Mouse (Mus musculus) lung, postnatal 14 days (tissue): ENCODE results near the gene Serpinb9.
"Not testable (repeated sequence)": the region's sequence is repeated elsewhere in the genome, so short reads cannot be mapped to it uniquely, and the experiment has no call there.

Experiments
- DNase-seq: peaks from one replicate; pipeline ENCODE4 v3.0.0; 2021

Gene Serpinb9

GRCm38 (mm10) chr13:33003523-33004413, 718 bp downstream of the Serpinb9 start:
- no peak for DNase-seq

- DNase-seq = peak; percentile 90
Observed at GRCm38 (mm10) chr13:33004414-33005105, 1.5 kb downstream of the Serpinb9 start.

- DNase-seq = peak; percentile 19
Observed at GRCm38 (mm10) chr13:33005501-33006075, 2.5 kb downstream of the Serpinb9 start.

- DNase-seq = no peak
Observed at GRCm38 (mm10) chr13:33006555-33006954, 3.5 kb downstream of the Serpinb9 start.

GRCm38 (mm10) chr13:33012395-33012794, 9.3 kb downstream of the Serpinb9 start:
- DNase-seq = peak; percentile 22

GRCm38 (mm10) chr13:33013271-33013670, 10.2 kb downstream of the Serpinb9 start:
- no peak for DNase-seq

GRCm38 (mm10) chr13:33022371-33022770, 19.3 kb downstream of the Serpinb9 start:
- DNase-seq = no peak

GRCm38 (mm10) chr13:33026427-33027057, 23.5 kb downstream of the Serpinb9 start:
- DNase-seq = no peak

GRCm38 (mm10) chr13:33027244-33027643, 24.2 kb downstream of the Serpinb9 start, which contains the start of gene Serpinb9b:
Gene Serpinb9b, plus strand, starts transcription at chr13:33027416.
- DNase-seq = no peak

- DNase-seq = no peak
Observed at GRCm38 (mm10) chr13:33028146-33028545, 25.1 kb downstream of the Serpinb9 start.

- DNase-seq = no peak
Observed at GRCm38 (mm10) chr13:33028550-33028949, 25.5 kb downstream of the Serpinb9 start.

GRCm38 (mm10) chr13:33029478-33029877, 26.4 kb downstream of the Serpinb9 start:
- not testable (repeated sequence) for DNase-seq

GRCm38 (mm10) chr13:33030281-33030680, 27.2 kb downstream of the Serpinb9 start:
- no peak for DNase-seq

GRCm38 (mm10) chr13:33035506-33035905, 32.5 kb downstream of the Serpinb9 start:
- DNase-seq = no peak

GRCm38 (mm10) chr13:33043542-33043941, 40.5 kb downstream of the Serpinb9 start:
- DNase-seq = no peak

- no peak for DNase-seq
Observed at GRCm38 (mm10) chr13:33047234-33047633, 44.2 kb downstream of the Serpinb9 start.

- DNase-seq = no peak
Observed at GRCm38 (mm10) chr13:33048187-33048586, 45.1 kb downstream of the Serpinb9 start.

GRCm38 (mm10) chr13:33051697-33052096, 48.6 kb downstream of the Serpinb9 start:
- DNase-seq = no peak

- DNase-seq = no peak
Observed at GRCm38 (mm10) chr13:33063048-33063447, 60.0 kb downstream of the Serpinb9 start.
